Mouse (Mus musculus) left cerebral cortex, adult 8-10 months (tissue): ENCODE data around the gene Rpl41. TPM values are rescaled to one million over a fixed set of nuclear protein-coding genes. Genes with fewer than 3 reads are reported as not detected.
A peak's percentile ranks its signal among the peaks of the same experiment; 100 is the strongest.
"Not testable (repeated sequence)": the region's sequence is repeated elsewhere in the genome, so short reads cannot be mapped to it uniquely, and the experiment has no call there.

Experiments used
- DNase-seq, 2 experiments: peaks; one replicate each; pipeline ENCODE4 v3.0.0; 2022; ENCODE audit warnings: low spot score in 2 of 2
- total RNA-seq, 4 experiments: library from RNA; stranded (reverse); gene quantifications; 2 replicates each; pipeline ENCODE4 v1.2.4; 2022

The Rpl41 gene
- total RNA-seq, 4 experiments from 2014 or later: 1,345 to 1,743 (median 1,563) TPM

DNA sequence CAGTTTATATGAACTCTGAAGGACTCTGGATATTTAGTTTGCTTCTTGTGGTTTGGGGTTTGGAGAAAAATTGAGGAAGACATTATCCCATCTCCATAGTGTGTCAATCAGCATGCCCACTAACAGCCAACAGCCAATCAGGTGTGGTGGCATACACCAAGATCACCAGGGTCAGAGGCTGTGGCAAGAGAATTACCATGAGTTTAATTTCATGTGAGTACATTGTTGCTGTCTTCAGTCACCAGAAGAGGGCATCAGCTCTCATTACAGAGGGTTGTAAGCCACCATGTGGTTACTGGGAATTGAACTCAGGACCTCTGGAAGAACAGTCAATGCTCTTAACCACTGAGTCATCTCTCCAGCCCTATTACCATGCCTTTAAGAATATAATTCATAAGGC is 7.2 kb upstream of the Rpl41 start:
- no peak for DNase-seq

DNA sequence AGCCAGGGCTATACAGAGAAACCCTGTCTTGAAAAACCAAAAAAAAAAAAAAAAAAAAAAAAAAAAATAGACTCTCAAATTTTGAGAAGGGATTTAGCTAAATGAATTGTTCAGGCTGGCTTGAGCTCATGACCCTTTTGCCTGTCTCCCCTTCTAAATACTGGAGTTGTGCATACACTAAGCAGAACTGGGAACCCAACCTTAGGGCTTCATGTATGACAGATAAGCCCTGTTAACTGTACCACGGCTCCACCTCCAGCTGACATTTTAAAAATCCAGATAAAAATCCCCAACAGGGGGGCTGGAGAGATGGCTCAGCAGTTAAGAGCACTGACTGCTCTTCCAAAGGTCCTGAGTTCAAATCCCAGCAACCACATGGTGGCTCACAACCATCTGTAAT is 6.5 kb upstream of the Rpl41 start:
- DNase-seq: not testable (repeated sequence)

DNA sequence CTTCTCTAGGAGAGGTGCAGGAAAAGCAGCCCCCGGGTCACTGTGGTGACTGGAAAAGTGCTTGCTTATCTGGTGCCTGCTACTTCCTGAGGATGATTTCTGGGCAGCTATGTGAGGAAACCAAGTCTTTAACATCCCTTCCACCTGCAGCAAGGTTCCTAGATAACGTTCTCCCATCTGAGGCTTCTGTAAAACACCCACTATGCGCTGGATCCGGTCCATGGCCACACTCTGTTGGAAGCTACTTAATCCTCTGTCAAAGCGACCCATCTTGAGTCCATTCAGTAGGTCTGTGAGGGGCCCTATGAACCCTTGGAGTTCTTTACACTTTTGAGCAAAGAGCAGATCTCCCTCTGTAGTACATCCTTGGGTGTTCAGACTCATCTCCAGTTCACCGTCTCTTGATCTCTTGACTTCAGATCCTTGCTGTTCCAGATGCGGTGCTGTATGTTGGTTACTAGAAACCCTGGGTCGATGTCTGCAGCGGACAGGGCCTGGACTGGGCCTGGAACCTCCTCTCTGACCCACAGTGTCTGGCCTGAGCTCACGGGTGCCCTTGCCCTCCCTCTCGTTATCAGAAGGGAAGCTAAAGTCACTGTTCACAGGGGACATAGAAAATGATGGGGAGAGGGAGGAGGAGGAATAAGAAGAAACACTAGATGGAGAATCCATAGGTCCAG is 1.2 kb upstream of the Rpl41 start:
- DNase-seq: not testable (repeated sequence)

DNA sequence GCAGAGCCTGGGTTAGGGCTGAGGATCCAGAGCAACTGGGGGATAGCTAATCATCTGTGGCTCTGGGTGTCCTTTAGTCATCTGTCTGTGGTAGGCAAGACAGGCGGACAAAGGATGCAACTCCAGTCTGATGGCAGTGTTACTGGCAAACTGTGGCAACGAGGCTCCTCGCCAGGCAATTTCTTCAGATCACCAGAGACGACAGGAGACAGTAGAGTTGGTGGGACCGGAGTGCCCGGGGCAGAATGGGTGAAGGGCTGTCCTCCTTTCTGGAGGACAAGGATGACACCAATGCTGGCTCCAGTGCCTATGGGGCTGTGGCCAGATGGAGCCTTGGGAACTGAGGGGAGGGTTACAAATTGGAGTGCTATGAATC is 565 bp upstream of the Rpl41 start:
- peak in 1 of 2 experiments; percentile 38 for DNase-seq

DNA sequence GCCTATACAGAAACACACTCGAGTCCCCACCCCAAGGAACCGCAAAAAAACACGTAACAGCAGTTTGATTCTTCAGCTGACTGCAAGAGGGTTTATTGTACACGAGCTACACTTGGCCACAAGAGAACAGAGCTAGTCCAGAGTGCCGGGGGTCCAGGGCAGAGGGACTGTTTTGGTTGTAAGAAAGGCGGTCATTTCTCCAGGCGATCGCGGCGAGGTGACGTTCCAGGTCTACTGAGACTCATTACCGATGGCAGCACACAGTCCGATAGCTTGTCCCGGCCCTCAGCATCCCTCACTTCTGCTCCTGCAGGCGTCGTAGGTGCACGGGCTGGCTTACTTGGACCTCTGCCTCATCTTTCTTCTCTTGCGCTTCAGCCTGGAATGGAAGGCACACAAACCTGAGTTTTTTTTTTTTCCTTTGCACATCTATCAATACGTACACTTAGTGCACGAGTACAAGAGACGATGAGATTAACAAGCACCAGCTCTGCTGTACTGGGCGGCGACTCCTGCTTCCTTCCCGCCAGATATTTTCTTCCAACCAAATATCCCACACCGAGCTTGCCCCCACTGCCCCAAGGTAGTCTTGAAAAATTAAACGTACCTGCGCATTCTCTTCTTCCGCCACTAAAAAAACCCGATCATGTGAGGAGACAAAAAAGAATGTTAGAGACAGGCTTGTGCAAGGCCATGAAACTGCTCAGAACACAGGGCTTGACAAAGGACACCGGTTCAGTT is 884 bp downstream of the Rpl41 start:
- not testable (repeated sequence) for DNase-seq

DNA sequence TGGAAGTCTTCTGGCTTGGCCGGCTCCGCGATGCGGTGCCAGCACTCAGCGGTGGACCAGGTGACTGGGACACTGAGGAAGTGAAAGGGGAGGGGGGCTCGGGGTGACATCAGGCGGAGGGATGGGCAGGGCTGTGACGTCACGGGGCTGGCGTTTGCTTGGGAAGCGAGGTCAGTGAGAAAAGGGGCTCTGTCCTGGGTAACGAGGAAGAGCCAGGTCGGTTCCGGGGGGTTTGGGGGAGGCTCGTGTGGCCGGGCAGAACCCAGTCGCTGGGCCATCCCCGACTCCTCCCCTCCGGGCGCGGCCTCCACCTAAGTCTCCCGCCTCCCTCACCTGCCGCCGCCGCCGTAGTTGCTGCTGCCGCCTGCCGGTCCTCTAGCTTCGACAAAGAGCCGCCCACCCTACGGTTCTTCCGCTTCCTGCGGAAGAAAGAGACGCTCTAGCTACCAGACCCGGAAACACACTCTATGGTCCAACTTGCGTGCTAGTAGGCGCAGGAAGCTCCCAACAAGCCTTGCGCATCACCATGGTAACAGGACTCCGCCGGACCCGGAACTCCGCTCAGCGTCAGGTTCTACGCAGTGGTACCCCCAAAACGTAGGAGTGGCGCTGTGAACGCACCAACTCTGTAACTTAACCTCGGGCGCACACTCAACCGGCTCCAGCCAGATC is 1.6 kb downstream of the Rpl41 start, which contains the start of gene Zc3h10:
Gene Zc3h10, minus strand, starts transcription at position 414 of the 672 bp plus-strand sequence.
- DNase-seq: peak; percentile 82 to 98

DNA sequence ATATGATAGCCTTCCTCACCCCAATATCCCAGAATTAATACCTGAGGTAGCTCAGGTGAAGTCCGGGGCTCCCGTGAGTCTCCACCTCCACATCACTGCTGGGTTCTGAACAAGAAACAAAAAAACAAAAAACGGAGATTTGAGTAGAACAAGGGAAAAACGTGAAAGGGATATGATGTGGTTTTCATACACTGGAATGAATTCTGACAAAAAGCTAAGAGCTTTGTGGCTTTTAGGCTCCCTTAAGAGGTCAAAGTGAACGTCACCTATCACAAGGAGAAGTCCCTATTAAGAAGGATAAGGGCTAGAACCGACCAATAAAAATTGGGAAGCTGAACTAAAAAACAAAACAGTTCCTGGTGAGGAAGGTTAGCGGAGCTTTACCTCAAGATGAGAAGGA is 2.3 kb downstream of the Rpl41 start:
- DNase-seq: no peak

DNA sequence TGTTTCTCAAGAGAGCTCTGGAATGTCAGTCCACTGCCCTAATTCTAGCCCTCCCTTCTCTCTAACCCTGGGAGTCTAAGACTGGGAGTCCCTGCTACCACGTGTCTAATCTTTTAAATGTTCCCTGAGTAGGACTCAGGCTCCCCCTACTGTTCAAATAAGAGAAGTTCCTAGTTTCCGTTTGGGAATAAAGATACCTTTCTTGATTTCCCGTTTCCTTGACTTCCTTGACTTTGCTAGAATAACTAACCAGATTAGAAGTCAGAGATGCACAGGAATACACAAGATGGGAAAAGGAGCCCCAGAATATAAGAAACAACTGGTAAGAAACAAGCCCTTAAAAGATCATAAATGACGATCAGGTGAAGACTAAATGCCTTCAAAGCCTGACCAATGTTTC is 2.7 kb downstream of the Rpl41 start:
- DNase-seq: no peak

DNA sequence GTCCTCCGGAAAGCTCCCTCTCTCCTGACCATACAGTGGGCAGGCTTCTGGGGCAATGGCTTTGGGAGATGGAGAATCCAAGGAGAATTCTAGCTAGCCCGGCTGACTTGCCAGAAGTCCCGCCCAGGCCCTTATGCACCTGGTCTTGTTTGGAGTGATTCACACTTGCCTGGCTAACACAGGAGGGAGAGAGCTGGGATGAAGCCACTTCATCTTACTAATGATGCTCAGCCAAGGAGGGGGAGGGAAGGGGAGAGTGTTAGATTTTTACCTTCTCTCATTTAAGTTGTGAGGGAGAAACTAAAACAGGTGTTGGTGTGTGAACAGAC is 3.6 kb downstream of the Rpl41 start:
- DNase-seq: no peak

DNA sequence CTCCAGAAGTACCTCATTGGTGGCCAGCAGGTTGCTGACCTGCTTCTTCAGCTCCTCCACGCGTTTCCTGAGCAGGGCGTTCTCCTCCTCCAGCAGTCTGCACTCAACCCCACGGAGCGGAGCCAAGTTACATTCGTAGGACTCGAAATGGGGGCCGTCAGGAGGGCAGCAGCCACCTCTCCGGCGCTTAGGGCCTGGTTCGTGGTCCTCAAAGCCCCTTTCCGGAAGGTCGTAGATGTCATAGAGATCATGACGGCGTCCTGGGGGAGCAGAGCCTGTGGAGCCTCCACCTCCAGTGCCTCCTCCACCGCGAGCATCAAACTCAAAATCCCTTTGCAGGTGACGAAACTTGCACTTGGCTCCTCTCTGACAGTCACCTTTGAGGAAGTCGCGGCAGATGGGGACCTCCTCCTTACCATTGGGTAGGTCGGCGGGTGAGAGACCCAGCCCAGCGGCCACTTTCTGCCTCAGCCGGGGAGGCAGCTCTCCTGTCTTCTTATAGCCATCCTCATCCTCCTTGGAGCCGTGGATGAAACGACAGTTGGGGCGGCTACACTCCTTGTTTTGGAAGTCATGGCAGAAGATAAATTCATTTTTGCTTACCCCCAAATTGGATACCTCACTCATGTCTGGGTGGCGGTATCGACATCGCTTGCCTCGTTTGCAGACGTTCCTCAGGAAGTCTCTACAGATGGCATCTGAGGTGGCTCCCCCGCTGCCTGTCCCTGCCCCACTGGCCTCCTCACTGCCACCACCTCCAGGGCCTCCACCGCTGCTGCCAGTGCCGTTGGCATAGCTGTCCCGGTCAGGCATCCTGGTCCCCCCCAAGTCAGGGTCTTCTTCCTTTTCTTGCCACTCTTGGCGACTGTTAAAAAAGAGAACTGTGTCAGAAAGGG is 4.2 kb downstream of the Rpl41 start:
- DNase-seq: no peak

DNA sequence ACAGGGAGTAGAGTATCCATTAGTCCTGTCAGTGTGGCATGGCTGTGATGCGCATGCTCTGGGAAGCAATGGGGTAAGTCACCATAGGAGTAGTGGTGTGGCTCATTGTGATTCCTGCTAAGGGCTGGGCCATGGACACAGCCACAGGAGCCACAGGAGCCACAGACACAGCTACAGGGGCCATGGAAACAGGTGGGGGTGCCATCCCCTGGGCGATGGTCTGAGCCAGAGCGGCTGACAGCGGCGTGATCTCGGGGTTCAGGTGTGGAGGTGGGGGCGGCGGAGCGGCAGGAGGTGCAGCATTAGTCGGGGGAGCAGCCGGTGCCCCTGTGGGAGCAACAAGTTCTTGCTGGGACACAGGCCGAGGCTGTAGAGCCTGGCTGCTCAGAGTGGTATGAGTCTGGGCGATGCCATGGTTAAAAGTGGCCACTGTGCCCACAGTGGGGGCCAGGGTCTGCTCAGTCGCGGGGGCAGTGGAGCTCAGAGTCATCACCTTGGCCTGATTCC is 4.9 kb downstream of the Rpl41 start:
- DNase-seq: no peak

DNA sequence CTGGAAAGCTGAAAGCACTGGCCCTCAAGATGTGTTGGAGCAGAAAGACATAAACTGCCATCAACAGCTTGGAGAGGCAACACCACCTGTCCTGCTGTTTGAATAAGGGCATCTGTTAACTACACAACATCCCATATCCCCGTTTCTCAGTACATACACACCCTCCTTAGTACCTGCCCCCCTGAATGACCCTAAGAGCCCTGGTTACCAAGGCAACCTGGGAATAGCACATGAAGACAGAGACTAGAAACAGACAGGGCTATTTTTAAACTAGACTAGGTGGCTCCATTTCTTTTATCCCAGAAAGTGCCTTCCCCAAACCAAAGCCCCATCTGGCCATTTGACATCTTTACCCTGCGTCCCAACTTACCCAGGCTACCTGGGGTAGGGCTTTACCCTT is 6.0 kb downstream of the Rpl41 start:
- DNase-seq: no peak

DNA sequence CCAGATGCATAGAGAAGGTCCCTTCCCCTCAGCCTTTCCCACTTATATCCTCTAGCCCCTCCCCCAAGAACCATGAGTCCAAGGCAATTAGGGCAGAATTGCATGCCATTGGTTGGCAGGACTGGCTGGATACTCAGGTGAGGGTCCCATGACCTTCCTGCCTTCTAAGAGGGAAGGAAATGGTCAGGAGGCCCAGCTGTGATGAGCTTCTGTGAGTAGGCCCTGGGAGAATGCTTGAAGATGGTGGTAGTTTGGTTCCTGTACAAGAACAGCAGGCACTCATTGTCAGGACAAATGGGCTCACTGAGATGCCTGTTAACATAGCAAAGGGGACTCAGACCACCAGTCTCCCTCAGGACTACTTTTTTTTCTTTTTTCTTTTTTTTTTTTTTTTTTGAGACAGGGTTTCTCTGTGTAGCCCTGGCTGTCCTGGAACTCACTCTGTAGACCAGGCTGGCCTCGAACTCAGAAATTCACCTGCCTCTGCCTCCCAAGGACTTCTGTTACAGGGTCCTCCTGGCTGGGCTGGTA is 10.7 kb downstream of the Rpl41 start:
- DNase-seq: no peak

DNA sequence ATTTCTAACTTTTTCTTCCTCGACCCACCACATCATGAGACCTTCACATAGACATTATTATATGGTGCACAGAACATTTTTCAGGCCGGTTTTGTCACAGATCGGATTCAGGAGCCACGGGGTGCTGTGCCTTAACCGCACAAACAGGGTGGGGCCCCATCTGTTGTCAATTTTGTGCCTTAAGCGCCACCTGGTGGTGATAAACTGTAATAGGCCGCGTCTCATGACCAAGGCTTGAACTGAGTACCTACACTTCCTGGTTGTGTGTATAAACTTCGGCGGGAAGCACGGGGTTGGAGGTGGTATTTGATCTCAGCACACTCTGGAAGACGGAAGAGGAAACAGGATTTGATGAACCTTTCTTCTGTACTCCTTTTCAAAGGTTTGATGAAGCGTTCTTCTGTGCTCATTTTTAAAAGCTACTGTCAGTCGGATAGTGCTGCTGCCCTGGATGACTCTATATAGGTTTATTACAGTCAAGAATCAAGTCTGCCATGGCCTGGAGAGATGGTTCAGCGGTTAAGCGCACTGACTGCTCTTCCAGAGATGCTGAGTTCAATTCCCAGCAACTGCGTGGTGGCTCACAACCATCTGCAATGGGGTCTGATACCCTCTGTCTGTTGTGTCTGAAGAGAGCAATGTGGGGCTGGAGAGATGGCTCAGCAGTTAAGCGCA is 12.7 kb downstream of the Rpl41 start:
- DNase-seq: peak; percentile 78 to 81

DNA sequence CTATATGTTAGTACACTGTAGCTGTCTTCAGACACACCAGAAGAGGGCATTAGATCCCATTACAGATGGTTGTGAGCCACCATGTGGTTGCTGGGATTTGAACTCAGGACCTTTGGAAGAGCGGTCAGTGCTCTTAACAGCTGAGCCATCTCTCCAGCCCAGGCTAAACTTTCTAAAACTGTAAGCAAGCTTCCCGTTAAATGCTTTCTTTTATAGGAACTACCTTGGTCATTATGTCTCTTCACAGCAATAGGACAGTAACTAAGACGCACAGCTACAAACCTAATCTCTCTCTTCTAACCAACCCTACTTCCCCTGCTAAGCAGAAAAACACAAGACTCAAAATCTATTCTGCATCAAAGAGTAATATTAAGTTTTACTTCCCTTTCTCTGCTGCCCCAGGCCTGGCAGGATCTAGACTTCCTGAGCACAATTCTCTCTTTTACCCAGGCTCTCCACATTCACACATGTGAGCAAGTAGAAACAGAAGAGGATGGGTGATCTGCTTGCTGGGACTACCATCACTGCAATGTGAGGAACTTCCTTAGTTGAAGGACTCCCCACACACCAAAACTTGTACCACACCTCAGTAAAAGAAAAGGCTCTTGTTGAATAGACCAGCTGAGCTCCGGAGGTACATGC is 13.4 kb downstream of the Rpl41 start:
- DNase-seq: no peak

DNA sequence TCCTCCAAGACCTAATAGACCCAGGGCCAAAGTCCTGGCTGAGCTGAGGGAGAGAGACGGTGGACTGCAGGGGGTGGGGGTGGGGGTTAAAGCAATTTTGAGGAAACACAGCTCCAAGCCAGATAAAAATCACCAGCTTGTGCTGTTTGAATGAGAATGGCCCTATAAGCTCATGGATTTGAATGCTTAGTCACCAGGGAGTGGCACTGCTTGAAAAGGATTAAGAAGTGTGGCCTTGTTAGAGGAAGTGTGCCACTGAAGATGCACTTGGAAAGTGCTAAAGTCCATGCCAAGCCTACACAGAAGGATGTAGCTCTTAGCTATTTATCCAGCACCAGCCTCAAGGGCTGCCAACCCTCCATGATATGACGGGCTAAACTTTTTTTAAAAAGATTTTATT is 13.9 kb downstream of the Rpl41 start:
- no peak for DNase-seq

DNA sequence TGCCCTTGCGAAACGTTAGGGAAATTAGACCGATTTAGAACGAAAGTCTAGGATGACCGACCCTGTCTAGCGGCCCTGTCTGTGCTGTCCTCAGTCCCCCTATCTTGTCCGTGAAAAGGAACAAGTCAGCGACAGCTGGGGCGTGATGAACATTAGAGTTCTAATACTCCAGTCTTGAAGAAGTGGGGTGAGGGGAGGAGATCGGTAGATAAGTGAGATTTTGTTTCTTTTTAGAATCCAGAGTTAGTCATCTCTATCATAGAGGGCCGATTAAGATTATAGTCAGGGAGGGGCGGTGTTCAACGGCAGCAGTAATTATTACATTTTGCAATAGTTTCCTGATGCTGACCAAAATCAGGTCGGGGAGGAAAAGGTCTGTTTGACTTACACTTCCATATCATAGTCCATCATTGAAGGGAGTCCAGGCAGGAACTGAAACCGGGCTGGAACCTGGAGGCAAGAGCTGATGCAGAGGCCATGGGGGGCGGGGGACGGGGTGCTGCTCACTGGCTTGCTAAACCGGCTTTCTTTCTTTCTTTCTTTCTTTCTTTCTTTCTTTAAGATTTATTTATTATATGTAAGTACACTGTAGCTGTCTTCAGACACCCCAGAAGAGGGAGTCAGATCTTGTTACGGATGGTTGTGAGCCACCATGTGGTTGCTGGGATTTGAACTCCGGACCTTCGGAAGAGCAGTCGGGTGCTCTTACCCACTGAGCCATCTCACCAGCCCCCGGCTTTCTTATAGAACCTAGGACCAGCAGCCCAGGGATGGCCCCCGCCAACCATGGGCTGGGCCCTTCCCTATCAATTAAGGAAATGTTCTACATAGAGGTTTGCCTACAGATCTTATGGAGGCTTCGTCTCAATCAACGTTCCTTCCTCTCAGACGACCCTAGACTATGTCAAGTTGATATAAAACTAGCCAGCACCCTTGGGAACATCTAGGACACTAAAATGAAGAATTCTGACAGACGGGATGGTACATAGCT is 22.4 kb downstream of the Rpl41 start:
- DNase-seq: no peak

DNA sequence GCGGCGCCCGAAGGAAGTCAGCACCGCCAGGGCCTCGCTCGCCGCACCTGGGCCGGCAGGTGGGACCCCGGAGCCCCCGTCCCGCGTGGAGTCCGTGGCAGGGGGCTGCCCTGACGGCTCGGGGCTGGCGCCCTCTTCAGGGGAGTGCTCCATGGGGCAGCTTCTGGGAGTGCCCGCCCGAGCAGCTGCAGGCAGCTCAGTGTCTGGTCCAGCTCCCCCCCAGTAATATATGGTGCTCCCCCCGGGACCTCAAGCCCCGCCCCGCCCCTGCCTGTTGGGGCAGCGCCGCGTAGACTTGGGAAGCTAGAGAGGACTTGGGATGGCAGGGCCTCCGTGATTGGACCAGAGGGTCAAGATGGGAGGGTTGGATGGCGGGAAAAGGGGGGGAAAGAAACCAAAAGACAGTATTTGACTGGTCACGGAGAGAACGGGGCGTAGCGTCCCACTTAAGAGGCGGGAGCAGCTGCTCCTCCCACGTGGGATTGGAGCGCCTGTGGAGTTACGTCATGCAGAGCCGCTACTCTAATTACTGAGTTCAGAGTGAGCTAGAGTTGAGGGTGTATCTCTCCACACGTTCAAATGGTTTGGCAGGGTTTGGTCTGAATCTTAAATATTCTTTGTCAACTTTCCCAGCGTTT is 23.3 kb downstream of the Rpl41 start, which contains the start of gene Esyt1:
Gene Esyt1, minus strand, starts transcription at position 201 of the 638 bp plus-strand sequence.
- DNase-seq: peak; percentile 60 to 93
